In genomic region chr5:103748343-103748742, GRCm38 (mm10) we compare ENCODE assay signal across 20 mouse cellular contexts.
"Had no signal": no experiment of that assay in that cellular context is flagged by ENCODE, and none has a peak within 500 bp of the region (broad histone marks: within the 10 kb centered on the region; RNA-seq: fewer than 3 reads in every experiment).

No protein-coding gene starts in this region.

- H3K27ac ChIP-seq: lung, embryonic 15.5 days; midbrain, embryonic 10.5 days; midbrain, embryonic 12.5 days; neural tube, embryonic 13.5 days; neural tube, embryonic 15.5 days; stomach, embryonic 15.5 days; stomach, postnatal 0 days had no signal

- ATAC-seq: lung, postnatal 0 days; midbrain, embryonic 16.5 days had no signal

- H3K27me3 ChIP-seq: lung, embryonic 15.5 days; stomach, embryonic 15.5 days had no signal

- H3K9ac ChIP-seq: lung, embryonic 15.5 days; midbrain, embryonic 12.5 days; neural tube, embryonic 13.5 days; neural tube, embryonic 15.5 days; stomach, embryonic 15.5 days had no signal

- H3K9me3 ChIP-seq: lung, embryonic 15.5 days; midbrain, embryonic 10.5 days; midbrain, embryonic 12.5 days; neural tube, embryonic 13.5 days; neural tube, embryonic 15.5 days; stomach, embryonic 15.5 days had no signal

- H3K4me2 ChIP-seq: lung, embryonic 15.5 days; midbrain, embryonic 12.5 days; neural tube, embryonic 13.5 days; neural tube, embryonic 15.5 days; stomach, embryonic 15.5 days had no signal

- DNase-seq: lung, adult 18-20 months; lung, postnatal 14 days; lung, postnatal 36 days; midbrain, embryonic 14.5 days; retina, postnatal 1 day; right cerebral cortex, adult 18-20 months; right cerebral cortex, postnatal 14 days; thymus, adult 2 months; thymus, postnatal 25 days; thymus, postnatal 4 days had no signal

- H3K36me3 ChIP-seq: lung, embryonic 15.5 days; midbrain, embryonic 10.5 days; midbrain, embryonic 12.5 days; neural tube, embryonic 13.5 days; neural tube, embryonic 15.5 days; stomach, embryonic 15.5 days had no signal

- H3K4me3 ChIP-seq: lung, embryonic 15.5 days; midbrain, embryonic 10.5 days; midbrain, embryonic 12.5 days; myocyte; neural tube, embryonic 13.5 days; neural tube, embryonic 15.5 days; stomach, embryonic 15.5 days had no signal
